21 mouse cellular contexts compared by ENCODE assay signal in genomic region chr8:26824189-26824941, GRCm38 (mm10).
DNase-seq lines count a peak whose midpoint lies in the region; ATAC-seq and TF ChIP-seq lines count a peak whose summit lies in the region.
"Had no signal": no experiment of that assay in that cellular context is flagged by ENCODE, and none has a peak within 500 bp of the region (broad histone marks: within the 10 kb centered on the region; RNA-seq: fewer than 3 reads in every experiment).

No protein-coding gene starts in this region.

- ATAC-seq in frontal cortex, adult (ENCODE audit: low TSS enrichment) = 0 out of 2 replicates have a peak, but pooled peaks have one; percentile 23
- ATAC-seq in Patski = peak; percentile 88
- ATAC-seq: CD4-positive, CD25-positive, alpha-beta regulatory T cell, adult 4 months; forebrain, embryonic 16.5 days; midbrain, embryonic 16.5 days had no signal

- CTCF ChIA-PET in Patski (lab: Charles Lee) = interaction anchor here (0.8 kb wide), 1 partner anchor 14 kb away, joined by 3 read pairs; no protein-coding TSS in a partner anchor

- no peaks in the 10 kb centered on the region for H3K27me3 ChIP-seq in Patski
- H3K27me3 ChIP-seq: embryonic facial prominence, embryonic 15.5 days; neural tube, embryonic 15.5 days had no signal

- TF ChIP-seq CTCF in Patski (IDR thresholded peaks at IDR 0.05) = no peak

- in situ Hi-C loops in Patski (cut with MboI; ENCODE audit: low pct_unique_long_range_greater_than_20kb) = loop anchor here (5.0 kb wide), 1 partner anchor 153 kb away; the partner anchor contains the start of gene Zfp703

- no peak for DNase-seq in frontal cortex, postnatal 10 days (ENCODE audit: low spot score in 2 of 2)
- DNase-seq in 3T3-L1 (ENCODE audit: low read depth, low spot score) (peak; percentile 90), Patski (ENCODE audit: low read depth, low spot score) (no peak)
- DNase-seq in fibroblast of lung, adult 2 months (ENCODE audit: low read depth) = peak; percentile 51
- DNase-seq in thymus, postnatal 0 days (ENCODE audit: low spot score) = no peak
- no peak for DNase-seq in testis, postnatal 10 days (ENCODE audit: low spot score)
- DNase-seq: cerebellum, adult 8-10 months; cerebellum, postnatal 36 days; embryo, embryonic 11 days; gastrocnemius, postnatal 36 days; kidney, adult 11 months; kidney, postnatal 10 days; lung, postnatal 4 days; right cerebral cortex, postnatal 14 days; thymus, postnatal 25 days had no signal

- POLR2A ChIA-PET in Patski (lab: Charles Lee) = no interaction called here

Comparison
In these comparisons a context has a peak if more than half of its experiments do, and no peak if none do; other contexts are left out.
1. DNase-seq: peak in 3T3-L1 (single experiment) and fibroblast of lung, adult 2 months (single experiment); none in frontal cortex, postnatal 10 days (0 of 2), Patski (single experiment), thymus, postnatal 0 days (single experiment) and testis, postnatal 10 days (single experiment).